Mouse (Mus musculus) forebrain, postnatal 0 days (tissue): ENCODE measurements around the gene Tsc22d1. TPM values are rescaled to one million over a fixed set of nuclear protein-coding genes. Genes with fewer than 3 reads are reported as not detected.

Source experiments
- ATAC-seq: fragments of 200-750 bp; cut with Nextera tagmentation; 2 replicates; pipeline ENCODE4 v1.8.0; 2017; ENCODE audit warnings: mild to moderate bottlenecking, moderate library complexity
- DNase-seq: peaks from one replicate; pipeline ENCODE4 v3.0.0-alpha.2; 2015
- H3K27ac ChIP-seq: fragments of 300-500 bp; sonication (generic); 2 replicates; pipeline ENCODE4 v1.5.1; 2014; ENCODE audit warnings: low read depth, mild to moderate bottlenecking, antibody characterized with exemption, low read length, moderate library complexity, mixed read lengths
- H3K27me3 ChIP-seq: fragments of 300-500 bp; sonication (generic); 2 replicates; pipeline ENCODE4 v1.6.1; 2014; ENCODE audit warnings: mild to moderate bottlenecking, low read length, mixed read lengths; ENCODE audit not compliant: insufficient read depth
- H3K36me3 ChIP-seq: fragments of 300-500 bp; sonication (generic); 2 replicates; pipeline ENCODE4 v1.6.1; 2014; ENCODE audit warnings: mild to moderate bottlenecking, moderate library complexity; ENCODE audit not compliant: insufficient read depth
- H3K4me1 ChIP-seq: fragments of 300-500 bp; sonication (generic); 2 replicates; pipeline ENCODE4 v1.6.1; 2014; ENCODE audit warnings: antibody characterized with exemption; ENCODE audit not compliant: insufficient read depth
- H3K4me2 ChIP-seq: fragments of 300-500 bp; sonication (generic); 2 replicates; pipeline ENCODE4 v1.6.1; 2014; ENCODE audit warnings: low read depth, mild to moderate bottlenecking, moderate library complexity
- H3K4me3 ChIP-seq: fragments of 300-500 bp; sonication (generic); 2 replicates; pipeline ENCODE4 v1.5.1; 2014; ENCODE audit warnings: low read depth, low read length, mixed read lengths
- H3K9ac ChIP-seq: fragments of 300-500 bp; sonication (generic); 2 replicates; pipeline ENCODE4 v1.6.1; 2014; ENCODE audit warnings: mild to moderate bottlenecking
- H3K9me3 ChIP-seq: fragments of 300-500 bp; sonication (generic); 2 replicates; pipeline ENCODE4 v1.6.1; 2016; ENCODE audit warnings: low read length
- CTCF ChIP-seq: sonication (generic); IDR thresholded peaks from 2 replicates; pipeline ENCODE4 v1.5.1; 2016; ENCODE audit warnings: antibody characterized with exemption, control low read depth, low read depth
- WGBS: fragments of 180-500 bp; shearing (Covaris S2); extraction: QIAGEN DNeasy Blood & Tissue Kit; methylation state at CpG from one replicate; pipeline ENCODE4 v1.1.7; 2014; 5-methylcytosine and 5-hydroxymethylcytosine counted together
- polyA plus RNA-seq: library from polyadenylated mRNA; unstranded; fragments of >200 nt; fragmentation: Nextera tagmentation; extraction: Ambion mirVana; gene quantifications from 2 replicates; pipeline ENCODE4 v1.2.1, GENCODE M21; 2015
- total RNA-seq: library from RNA; depleted of rRNA; stranded (reverse); fragments of >200 nt; gene quantifications from 2 replicates; pipeline ENCODE4 v1.2.3, GENCODE M21; 2014

Tsc22d1 gene
- total and polyA plus RNA-seq, 2 experiments from 2014 or later, result 575 to 725 TPM

- Histone ChIP-seq H3K4me3 (no peak overlapping the region), H3K27me3 (no peaks in the 10 kb centered on the region), H3K9ac (no peak overlapping the region), H3K36me3 (no peaks in the 10 kb centered on the region), H3K9me3 (no peaks in the 10 kb centered on the region), H3K27ac (no peak overlapping the region), H3K4me1 (no peaks in the 10 kb centered on the region), H3K4me2 (no peak overlapping the region)
- no peak for TF ChIP-seq CTCF
- ATAC-seq, result no peak
- WGBS, result 51% methylated on average over 6 of the region's 6 CpGs
- DNase-seq, result no peak
Measured at GRCm38 (mm10) chr14:76478616-76479015, 63.9 kb downstream of the Tsc22d1 start.

GRCm38 (mm10) chr14:76479867-76480266 is 65.1 kb downstream of the Tsc22d1 start:
- no peak overlapping the region for H3K27ac ChIP-seq
- H3K4me1 ChIP-seq, result no peaks in the 10 kb centered on the region
- no peaks in the 10 kb centered on the region for H3K27me3 ChIP-seq
- ATAC-seq, result peak; percentile 74
- H3K4me2 ChIP-seq, result no peak overlapping the region
- H3K36me3 ChIP-seq, result no peaks in the 10 kb centered on the region
- DNase-seq, result peak; percentile 79
- no peak overlapping the region for H3K9ac ChIP-seq
- no peaks in the 10 kb centered on the region for H3K9me3 ChIP-seq
- peak; percentile 78 for TF ChIP-seq CTCF
- H3K4me3 ChIP-seq, result no peak overlapping the region
- 42% methylated on average over 6 of the region's 6 CpGs for WGBS

GRCm38 (mm10) chr14:76480507-76480906 is 65.7 kb downstream of the Tsc22d1 start:
- no peak for ATAC-seq

GRCm38 (mm10) chr14:76483701-76484100 is 68.9 kb downstream of the Tsc22d1 start:
- no peak for DNase-seq
- 93% methylated on average over 1 of the region's 1 CpGs for WGBS

More at GRCm38 (mm10) chr14:76480507-76480906, 65.7 kb downstream of the Tsc22d1 start:
- DNase-seq, result no peak
- Histone ChIP-seq H3K4me1 (no peaks in the 10 kb centered on the region), H3K4me3 (no peak overlapping the region), H3K36me3 (no peaks in the 10 kb centered on the region), H3K27me3 (no peaks in the 10 kb centered on the region), H3K27ac (no peak overlapping the region), H3K9ac (no peak overlapping the region), H3K9me3 (no peaks in the 10 kb centered on the region), H3K4me2 (no peak overlapping the region)
- no peak for TF ChIP-seq CTCF
- WGBS, result 93% methylated on average over 11 of the region's 11 CpGs

GRCm38 (mm10) chr14:76487609-76488008 is 72.8 kb downstream of the Tsc22d1 start:
- Histone ChIP-seq H3K4me2 (no peak overlapping the region), H3K4me1 (no peaks in the 10 kb centered on the region), H3K36me3 (no peaks in the 10 kb centered on the region), H3K9me3 (no peaks in the 10 kb centered on the region), H3K27ac (no peak overlapping the region), H3K4me3 (no peak overlapping the region), H3K9ac (no peak overlapping the region), H3K27me3 (no peaks in the 10 kb centered on the region)
- ATAC-seq (no peak), DNase-seq (no peak)
- TF ChIP-seq CTCF, result no peak
- 87% methylated on average over 16 of the region's 16 CpGs for WGBS

More at GRCm38 (mm10) chr14:76483701-76484100, 68.9 kb downstream of the Tsc22d1 start:
- ATAC-seq, result no peak
- Histone ChIP-seq H3K9me3 (no peaks in the 10 kb centered on the region), H3K4me3 (no peak overlapping the region), H3K36me3 (no peaks in the 10 kb centered on the region), H3K27me3 (no peaks in the 10 kb centered on the region), H3K27ac (no peak overlapping the region), H3K4me1 (no peaks in the 10 kb centered on the region), H3K4me2 (no peak overlapping the region), H3K9ac (no peak overlapping the region)
- no peak for TF ChIP-seq CTCF

- DNase-seq (peak; percentile 50), ATAC-seq (peak; percentile 70)
- H3K4me2 ChIP-seq, result no peak overlapping the region
- H3K4me3 ChIP-seq, result no peak overlapping the region
- no peaks in the 10 kb centered on the region for H3K36me3 ChIP-seq
- H3K27me3 ChIP-seq, result no peaks in the 10 kb centered on the region
- peak; percentile 45; the same call in 1 of the 2 replicates for TF ChIP-seq CTCF
- H3K9me3 ChIP-seq, result no peaks in the 10 kb centered on the region
- no peaks in the 10 kb centered on the region for H3K4me1 ChIP-seq
- 69% methylated on average over 18 of the region's 18 CpGs for WGBS
- H3K9ac ChIP-seq, result no peak overlapping the region
- H3K27ac ChIP-seq, result peak overlapping the region; percentile 6
Measured at GRCm38 (mm10) chr14:76488101-76489044, 73.6 kb downstream of the Tsc22d1 start.

GRCm38 (mm10) chr14:76489128-76489527 is 74.4 kb downstream of the Tsc22d1 start:
- no peak for TF ChIP-seq CTCF
- ATAC-seq (peak; percentile 90), DNase-seq (peak; percentile 75)
- H3K27me3 ChIP-seq, result no peaks in the 10 kb centered on the region
- no peak overlapping the region for H3K4me2 ChIP-seq
- no peak overlapping the region for H3K9ac ChIP-seq
- H3K9me3 ChIP-seq, result no peaks in the 10 kb centered on the region
- 0 out of 2 replicates have a peak overlapping the region, but pooled peaks have one; percentile 35 for H3K27ac ChIP-seq
- H3K4me3 ChIP-seq, result no peak overlapping the region
- H3K36me3 ChIP-seq, result peaks cover under 1% of the 10 kb centered on the region; the same call in 1 of the 2 replicates
- no peaks in the 10 kb centered on the region for H3K4me1 ChIP-seq
- WGBS, result 46% methylated on average over 2 of the region's 2 CpGs
